Mouse (Mus musculus) large intestine, adult 2 months (tissue): ENCODE data around the gene Pum2. TPM values are rescaled to one million over a fixed set of nuclear protein-coding genes. Genes with fewer than 3 reads are reported as not detected.

Experiments
- DNase-seq: peaks from one replicate; pipeline ENCODE4 v3.0.0-alpha.2; 2012; ENCODE audit warnings: low read depth, low spot score
- WGBS: fragments of 180-500 bp; shearing (Covaris S2); methylation state at CpG from one replicate; pipeline ENCODE4 v1.1.7; 2018; 5-methylcytosine and 5-hydroxymethylcytosine counted together
- polyA plus RNA-seq: library from polyadenylated mRNA; depleted of rRNA; stranded (reverse); fragments of >200 nt; gene quantifications from 2 replicates; pipeline ENCODE4 v1.2.3, GENCODE M21; 2012

Pum2 gene
- polyA plus RNA-seq, 1 experiment, result 25.9 TPM

DNA sequence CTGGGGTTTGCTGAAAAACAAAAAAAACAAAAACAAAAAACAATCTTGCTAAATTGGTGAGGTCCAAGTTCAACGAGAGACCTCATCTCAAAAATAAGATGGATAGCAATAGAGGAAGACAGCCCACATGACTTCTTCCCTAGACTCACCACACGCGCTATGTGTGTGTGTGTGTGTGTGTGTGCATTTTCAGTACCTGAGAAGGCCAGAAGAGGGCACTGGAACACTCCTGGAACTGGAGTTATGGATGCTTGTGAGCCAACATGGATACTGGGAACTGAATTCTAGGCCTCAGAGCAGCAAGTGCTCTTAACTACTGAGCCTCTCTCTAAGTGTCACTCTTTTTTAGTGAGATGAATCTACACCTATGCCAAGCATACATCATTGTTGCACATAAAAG, 84.1 kb downstream of the Pum2 start:
- DNase-seq, result no peak
- 97% methylated on average over 3 of the region's 3 CpGs for WGBS

DNA sequence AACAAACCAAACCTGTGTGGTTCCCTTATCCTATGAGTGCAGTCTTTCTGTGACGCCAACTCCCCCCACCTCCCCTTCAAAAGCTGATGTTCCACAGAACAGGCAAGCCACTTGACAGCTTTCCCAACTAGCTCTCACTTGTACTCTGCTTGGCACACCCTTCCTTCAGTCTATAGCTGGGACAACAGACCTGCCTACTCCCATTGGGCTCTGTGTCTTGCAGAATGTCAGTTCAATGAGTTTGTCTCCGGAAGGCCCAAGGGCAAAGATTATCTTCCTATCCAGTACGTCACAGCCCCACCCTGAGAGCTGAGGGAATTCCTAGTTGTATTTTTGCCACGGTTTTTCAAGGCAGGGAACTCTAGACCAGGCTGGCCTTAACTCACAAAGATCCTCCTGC, 85.2 kb downstream of the Pum2 start:
- DNase-seq, result no peak
- 33% methylated on average over 4 of the region's 4 CpGs for WGBS

DNA sequence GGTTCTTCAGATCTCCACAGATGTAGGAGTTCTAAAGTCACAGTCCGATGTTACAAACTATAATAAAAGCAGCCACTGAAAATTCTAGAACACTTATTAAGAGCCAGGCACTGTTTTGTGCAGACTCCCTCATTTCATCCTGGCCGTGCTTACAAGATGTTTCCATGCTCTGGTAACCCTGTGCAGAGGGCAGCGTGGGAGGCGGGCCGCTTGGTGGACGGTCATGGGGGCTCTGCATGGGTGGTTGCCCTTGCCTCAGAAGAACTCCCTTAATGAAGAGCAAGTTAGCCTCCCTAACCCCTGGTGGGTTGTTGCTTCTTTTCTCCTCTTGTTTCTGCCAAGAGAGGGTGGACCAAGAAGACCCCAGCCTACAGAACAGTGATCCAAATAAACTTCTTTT, 85.8 kb downstream of the Pum2 start:
- no peak for DNase-seq
- WGBS, result 88% methylated on average over 6 of the region's 6 CpGs

DNA sequence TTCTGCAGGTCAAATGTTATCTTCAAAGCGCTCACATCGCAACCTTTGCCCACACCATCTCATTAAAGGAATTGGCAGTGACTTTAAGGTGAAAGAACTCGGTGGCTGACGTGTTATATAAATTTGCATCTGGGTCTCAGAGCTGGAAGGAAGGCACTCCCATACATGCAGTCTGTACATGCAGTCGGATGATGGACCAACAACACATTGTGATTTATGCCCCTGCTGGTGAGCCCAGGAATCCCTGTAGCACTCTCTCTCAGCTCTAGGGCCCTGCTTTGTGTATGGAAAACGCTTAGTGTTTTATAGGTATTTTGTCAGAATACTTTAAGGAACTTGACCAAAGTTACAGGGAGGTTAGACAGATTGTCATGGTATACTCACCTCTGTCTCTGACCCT, 86.6 kb downstream of the Pum2 start:
- no peak for DNase-seq
- 31% methylated on average over 6 of the region's 6 CpGs for WGBS

DNA sequence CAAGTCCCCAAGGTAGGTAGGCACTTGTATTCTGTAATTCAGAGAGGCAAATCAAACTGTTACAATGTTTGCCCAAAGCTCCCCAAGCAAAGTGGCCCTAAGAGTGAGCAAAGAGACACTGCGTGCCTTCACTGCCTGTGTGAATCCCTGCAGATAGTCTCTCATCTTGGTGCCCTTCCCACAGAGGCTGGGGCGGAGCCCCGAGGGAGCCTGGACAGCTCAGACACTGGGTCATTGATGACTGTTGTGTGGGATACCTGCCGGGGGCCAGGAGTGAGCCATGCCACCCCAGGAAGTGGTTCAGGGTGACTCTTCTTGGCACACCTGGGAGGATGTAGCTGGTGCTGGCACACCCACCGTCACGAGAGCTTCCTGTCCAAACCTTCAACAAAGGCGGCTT, 87.1 kb downstream of the Pum2 start:
- WGBS, result 33% methylated on average over 7 of the region's 7 CpGs
- no peak for DNase-seq

DNA sequence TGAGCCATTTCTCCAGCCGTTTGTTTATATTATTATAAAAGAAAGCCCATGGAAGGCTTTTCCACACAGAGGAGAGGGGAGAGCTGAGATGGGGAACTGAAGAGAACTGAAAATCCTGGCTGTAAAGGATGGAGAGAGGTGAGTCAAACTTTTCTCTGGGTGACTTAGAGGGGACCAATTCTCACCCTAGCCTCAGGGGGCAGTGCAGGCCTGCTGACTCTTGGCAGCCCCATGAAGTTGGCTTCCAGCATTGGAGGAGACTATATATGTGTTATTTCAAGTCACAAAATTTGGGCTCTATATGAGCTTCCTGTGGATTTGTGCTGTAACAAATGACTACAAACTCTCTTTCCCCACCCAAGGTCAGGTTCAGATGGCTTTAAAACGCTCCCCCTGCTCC, 88.7 kb downstream of the Pum2 start:
- DNase-seq, result no peak
- 74% methylated on average over 2 of the region's 2 CpGs for WGBS

DNA sequence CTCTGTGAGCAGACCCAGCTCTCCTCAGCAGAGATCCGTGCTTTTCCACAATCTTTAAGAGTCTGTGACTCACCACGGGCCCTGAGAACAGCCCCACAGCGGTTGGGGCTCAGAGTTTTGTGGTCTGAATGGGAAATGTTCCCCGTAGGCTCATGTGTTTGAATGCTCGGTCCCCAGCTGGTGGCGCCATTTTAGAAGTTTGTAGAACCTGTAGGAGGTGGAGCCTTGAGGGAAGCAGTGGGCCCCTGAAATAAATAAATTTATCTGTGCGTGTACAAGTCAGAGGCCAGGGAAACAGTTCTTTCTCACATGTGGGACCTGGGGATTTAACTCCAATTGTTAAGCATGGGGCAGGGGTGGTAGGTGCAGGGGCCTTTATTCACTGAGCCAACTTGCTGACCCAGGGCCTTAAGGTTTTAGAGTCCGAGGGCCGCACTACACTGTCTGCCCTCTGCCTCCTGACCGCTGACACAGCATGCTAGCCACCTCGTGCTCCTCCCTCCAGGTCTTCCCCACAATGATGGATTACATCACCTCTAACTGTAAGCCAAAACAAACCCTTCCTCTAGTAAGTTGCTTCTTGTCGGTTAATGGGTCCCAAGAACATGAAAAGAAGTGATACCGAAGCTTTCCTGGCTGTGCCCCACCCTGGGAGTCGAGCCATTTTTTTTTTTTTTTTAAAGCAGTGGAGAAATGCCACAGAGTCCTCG, 90.4 kb downstream of the Pum2 start:
- DNase-seq, result no peak
- WGBS, result 54% methylated on average over 15 of the region's 15 CpGs

DNA sequence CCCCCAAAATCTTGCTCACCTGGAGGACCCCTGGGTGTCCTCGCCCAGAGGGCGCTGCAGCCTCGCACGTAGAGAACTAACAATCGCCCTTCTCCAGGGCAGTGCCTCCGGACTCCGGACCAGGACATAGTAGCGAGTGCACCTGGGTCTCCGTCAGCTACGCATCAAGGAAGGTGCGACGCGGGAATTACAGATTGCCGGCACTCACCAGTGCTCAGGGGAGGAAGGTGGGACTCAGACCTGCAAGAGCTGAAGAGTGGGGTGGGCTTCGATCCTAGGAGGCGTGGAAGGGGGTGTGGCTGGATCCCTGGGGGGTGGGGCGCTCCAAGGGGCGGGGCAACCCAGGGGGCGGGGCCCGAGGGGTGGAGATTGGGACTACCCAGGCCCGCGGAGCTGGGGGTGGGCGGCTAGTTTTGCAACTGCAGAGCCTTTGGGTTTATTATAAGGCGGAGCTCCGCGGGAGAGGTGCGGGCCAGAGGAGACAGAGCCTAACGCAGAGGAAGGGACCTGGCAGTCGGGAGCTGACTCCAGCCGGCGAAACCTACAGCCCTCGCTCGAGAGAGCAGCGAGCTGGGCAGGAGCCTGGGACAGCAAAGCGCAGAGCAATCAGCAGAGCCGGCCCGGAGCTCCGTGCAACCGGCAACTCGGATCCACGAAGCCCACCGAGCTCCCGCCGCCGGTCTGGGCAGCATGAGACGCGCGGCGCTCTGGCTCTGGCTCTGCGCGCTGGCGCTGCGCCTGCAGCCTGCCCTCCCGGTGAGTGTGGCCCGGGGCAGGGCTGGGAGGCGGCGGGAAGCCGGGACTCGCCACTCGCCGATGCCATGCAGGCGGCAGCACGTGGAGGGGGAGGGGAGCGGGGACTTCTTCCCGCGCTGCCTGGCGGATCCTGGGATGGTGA, 97.3 kb downstream of the Pum2 start, which contains the start of gene Sdc1:
Sdc1 (plus strand) TSS at position 378 of the 898 bp plus-strand sequence.
- no peak for DNase-seq
- 1% methylated on average over 67 of the region's 67 CpGs for WGBS

DNA sequence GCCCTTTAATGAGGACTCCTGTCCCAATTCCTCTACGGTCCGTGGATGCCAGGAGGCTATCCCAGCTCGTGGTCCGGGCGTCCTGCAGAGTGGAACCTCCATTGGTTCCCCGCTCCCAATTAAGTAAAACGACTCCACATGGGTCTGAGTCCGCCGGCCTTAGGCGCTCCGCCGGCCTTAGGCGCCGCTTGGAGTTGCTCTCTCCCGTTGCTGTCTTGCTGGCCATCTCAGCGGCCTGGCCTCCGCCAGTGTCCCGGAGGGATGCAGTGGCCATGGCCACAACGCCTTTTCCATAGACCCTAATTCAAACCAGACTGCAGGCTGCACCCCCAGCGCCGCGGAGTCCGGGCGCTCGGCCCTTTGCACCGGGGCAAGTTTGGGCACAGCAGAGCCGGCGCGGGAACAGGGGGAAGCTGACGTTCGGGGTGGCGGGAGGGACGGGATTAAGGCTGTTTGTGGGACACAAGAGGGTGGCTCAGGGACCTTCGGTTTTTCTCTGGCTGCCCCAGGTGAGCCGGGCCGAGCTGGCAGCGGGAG, 98.0 kb downstream of the Pum2 start:
- DNase-seq, result no peak
- under 1% methylated on average over 37 of the region's 37 CpGs for WGBS

DNA sequence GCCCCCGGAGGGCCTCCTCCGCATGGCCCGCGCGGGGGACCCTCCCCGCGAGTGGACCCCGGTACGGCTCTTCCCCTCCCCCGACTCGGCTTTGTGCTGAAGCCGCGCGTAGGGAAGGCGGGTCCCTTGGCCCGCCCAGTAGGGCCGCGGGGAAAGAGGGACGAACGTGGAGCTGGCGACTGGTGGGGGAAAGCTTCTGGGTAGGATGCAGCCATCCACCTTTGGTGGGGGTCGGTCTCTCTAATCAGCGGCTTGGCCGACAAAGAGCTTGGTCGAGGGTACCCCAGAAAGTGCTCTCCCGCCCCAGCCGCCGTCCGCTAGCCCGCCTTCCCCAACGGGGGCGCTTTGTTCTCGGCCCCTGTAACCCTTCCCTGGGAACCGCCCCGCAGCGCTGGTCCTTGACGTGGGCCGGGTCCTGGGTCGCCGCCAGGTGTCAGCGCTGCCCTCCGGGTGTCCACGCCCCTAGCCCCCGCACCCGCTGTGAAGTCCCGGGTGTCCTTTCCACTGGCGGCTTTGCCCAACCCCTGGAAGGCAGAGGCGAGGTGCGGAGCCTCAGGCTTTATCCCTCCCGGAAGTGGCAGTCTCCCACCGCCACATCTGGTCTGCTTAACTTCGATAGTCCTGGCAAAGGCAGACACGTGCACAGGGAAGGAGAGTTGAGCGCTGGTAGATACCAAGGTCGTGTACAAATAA, 98.7 kb downstream of the Pum2 start:
- no peak for DNase-seq
- WGBS, result 1% methylated on average over 55 of the region's 55 CpGs

DNA sequence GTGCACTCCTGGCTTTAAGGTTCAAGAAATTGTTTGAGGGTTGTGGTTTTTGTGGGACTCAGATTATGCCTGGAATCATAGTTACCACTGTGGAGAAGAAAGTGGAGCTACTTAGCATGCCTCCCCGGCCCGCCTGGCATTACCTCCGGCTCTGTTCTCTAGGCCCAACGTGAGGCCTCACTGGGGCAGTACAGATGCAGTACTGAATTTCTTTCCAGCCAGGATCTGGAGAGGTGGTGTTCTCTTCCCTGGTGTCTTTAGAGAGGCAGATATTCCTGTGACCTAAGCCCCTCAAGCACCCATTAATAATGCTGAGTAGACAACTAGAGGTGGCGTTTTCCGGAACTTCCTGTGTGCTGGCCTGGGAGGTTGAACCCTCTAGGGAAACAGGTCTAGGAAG, 99.4 kb downstream of the Pum2 start:
- DNase-seq, result no peak
- WGBS, result 34% methylated on average over 6 of the region's 6 CpGs

DNA sequence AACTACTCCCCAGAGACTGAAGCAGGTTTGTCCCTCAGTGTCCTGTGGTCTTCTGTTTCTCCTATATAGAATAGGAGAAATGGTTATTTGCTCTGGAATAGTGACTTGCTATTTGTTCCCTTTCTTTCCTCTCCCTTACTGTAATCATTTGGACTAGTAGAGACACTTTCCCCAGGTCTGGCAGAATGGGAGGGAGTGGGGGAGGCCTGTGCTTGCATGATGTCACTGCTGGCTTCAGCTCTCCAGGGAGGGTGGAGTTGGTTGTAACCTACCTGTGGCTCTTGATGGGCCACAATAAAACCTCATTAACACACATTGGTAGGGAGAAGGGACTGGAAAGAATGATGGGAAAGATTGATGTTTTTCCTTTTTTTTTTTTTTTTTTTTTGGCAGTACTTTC, 100.2 kb downstream of the Pum2 start:
- DNase-seq, result no peak

DNA sequence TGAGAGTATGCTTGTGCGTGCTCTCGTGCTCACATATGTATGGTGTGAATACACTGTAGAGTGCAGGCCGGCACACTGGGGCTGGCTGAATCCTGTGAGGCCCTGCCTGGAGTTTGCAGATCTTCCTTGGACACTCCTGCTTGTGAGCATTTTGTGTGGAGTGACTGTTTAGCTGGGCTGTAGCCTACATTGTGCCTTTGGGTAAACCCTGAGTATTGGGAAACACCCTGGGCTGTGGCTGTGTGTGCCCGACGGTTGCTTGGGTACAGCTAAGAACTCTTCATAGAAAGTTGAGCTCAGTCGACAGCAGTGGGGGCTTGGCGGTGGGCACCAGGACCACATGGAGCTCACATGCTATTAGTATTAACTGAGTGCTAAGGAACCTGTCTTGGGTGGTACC, 102.3 kb downstream of the Pum2 start:
- no peak for DNase-seq
- 50% methylated on average over 7 of the region's 7 CpGs for WGBS

DNA sequence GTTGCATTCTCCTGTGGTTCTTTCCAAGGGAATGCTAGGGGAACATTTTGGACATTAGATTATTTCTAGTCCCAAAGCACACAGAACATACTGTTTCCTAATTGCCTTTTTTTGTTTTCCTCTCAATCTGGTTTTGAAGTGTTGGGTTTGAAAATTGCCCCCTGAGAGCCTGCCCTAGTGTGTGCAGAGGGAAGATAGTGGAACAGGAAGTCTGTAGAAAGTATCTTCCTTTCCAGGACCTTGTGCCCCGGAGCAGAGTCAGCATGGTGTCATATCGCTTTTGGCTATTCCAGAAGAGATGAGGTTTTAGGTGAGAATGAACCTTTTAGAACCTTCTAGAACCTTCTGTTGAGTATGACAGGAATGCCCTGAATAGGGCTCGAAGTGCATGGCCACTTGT, 102.8 kb downstream of the Pum2 start:
- WGBS, result 63% methylated on average over 3 of the region's 3 CpGs
- no peak for DNase-seq

DNA sequence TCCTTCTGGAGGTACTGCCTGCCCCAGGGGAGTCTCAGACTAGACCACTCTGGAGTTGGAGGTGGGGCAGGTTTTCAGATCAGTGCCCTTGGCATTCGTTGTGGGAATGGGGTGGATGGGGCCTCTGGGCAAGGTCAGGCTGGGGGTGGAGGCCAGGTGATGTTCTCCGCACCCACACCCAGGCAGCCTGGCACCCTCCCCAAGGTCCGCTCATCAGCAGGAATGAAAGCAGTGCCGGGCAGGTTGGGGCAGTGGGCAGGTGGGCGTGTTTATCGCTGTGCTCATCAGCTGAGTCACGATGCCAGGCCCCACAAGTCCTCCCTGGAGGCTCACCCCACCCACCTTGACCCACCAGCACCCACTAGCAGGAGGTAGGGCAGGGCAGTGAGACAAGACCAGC, 104.2 kb downstream of the Pum2 start:
- 12% methylated on average over 7 of the region's 7 CpGs for WGBS
- DNase-seq, result no peak

DNA sequence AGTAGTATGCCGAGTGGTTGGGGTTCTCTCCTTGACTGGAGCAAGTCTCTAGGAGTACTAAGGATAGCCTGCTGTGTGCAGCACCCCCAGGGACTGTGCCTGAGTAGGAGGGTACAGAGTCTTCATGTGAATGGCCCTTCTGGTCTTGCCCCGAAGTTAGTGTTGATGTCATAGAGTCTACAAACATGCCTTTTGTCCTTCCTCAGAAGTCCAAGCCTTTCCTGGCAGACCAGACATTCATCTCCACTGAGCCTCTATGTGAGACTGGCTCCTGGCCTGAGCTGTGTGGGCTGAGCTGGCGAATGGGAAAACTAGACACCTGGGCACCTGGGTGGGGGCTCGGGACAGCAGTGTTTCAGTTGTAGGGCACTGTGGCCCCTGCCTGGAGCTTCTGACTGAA, 105.9 kb downstream of the Pum2 start:
- 31% methylated on average over 4 of the region's 4 CpGs for WGBS
- no peak for DNase-seq

DNA sequence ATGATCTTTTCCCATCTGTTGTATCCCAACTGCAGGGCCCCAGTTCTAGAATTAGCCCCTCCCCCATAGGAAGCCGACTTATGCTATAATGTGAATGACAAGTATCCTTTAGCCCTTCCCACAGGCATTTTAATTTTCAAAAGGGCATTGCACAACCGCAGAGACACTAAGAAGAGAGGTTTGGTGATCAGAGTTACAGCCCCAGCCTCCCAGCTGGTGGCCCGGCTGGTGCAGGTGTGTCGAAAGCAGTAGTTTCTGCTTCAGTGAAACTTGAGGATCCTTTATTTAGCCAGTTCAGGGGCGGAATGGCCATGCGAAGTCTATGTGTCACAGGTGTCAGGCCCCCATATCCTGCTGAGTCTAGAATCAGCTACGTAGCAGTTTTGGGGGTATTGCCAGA, 107.2 kb downstream of the Pum2 start:
- WGBS, result 67% methylated on average over 7 of the region's 7 CpGs
- no peak for DNase-seq

DNA sequence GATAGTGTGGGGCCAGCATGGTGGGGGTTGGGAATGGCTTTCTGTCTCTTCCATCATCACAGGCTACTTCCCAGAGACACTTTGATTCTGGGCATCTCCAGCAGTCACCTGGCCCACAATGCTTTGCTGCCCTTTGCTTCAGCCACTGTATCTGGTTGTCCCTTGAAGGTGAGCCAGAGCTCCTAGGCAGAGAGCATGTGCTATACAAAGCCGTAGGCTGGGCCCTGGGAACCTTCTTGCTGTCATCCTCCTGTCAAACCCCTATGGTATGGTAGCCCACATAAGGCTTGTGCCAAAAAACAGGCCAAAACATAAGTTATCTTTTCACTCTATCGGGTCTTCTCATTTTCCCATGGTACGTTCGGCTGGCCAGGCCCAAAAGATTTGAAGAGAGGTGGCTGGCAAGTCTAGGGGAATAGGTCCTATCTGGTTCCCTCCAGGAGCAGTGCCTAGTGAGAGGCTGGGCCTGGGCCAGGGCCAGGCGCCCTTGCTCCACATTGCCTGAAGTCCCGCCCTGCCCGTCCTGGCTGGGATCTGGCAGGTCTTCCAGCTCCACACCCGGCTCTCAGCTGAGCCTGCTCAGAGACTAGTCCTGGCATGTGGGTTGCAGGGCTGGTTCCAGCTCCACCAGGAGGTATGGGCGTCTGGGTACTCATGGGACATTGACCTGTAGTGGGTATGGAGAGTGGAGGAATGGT, 107.9 kb downstream of the Pum2 start:
- DNase-seq, result no peak
- 33% methylated on average over 9 of the region's 9 CpGs for WGBS

DNA sequence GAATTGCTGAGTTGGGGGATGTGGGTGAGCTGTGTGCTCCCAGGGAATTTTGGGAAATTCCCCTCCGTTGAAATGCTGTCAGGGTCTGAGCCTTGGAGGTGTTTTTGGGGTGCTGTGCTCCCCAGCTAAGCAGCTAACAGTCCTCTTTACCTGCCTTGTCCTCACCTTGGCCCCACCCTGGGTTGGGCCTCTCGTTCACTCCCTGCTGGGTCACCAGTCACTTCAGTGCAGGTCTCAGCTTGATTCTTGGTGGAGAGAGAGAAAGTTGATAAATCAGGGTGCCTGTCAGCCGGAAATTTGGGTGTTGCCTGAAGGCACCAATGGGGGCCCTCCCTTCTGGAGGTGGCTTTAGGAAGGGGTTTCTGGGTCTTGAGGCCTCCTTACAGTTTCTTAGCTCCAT, 108.6 kb downstream of the Pum2 start:
- 35% methylated on average over 3 of the region's 3 CpGs for WGBS
- DNase-seq, result no peak

DNA sequence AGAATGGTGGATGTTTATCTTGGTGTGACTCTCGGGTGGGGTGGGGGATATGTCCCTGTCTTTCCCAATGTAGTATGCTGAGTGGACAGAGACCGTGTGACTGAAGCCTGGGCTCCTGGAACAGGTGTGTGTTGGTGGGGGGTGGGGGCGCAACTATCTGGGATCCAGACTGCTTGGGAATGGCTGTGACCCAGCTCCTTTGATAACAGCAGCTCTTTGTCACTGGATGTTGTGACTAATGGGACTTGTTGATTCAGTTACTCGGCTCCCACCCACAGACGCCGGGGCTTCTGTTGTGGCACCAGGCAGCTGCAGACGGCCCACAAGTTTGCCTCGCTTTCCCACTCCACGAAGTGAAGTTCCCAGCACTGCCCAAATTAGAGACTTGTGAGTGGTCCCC, 110.3 kb downstream of the Pum2 start:
- DNase-seq, result no peak
- 54% methylated on average over 9 of the region's 9 CpGs for WGBS
